ENCODE assay signal across 13 mouse cellular contexts in the genomic region with DNA sequence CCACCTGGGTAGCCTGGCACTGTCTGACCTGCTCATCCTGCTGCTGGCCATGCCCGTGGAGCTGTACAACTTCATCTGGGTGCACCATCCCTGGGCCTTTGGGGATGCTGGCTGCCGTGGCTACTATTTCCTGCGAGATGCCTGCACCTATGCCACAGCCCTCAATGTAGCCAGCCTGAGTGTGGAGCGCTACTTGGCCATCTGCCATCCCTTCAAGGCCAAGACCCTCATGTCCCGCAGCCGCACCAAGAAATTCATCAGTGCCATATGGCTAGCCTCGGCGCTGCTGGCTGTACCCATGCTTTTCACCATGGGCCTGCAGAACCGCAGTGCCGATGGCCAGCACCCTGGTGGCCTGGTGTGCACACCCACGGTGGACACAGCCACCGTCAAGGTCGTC. TPM values are rescaled to one million over a fixed set of nuclear protein-coding genes. Genes with fewer than 3 reads are reported as not detected.
DNase-seq lines count a peak whose midpoint lies in the region; ATAC-seq lines count a peak whose summit lies in the region.
"Had no signal": no experiment of that assay in that cellular context is flagged by ENCODE, and none has a peak within 500 bp of the region (broad histone marks: within the 10 kb centered on the region; RNA-seq: fewer than 3 reads in every experiment).

No protein-coding gene starts in this region.

- H3K9ac ChIP-seq in limb, embryonic 13.5 days, result no peak overlapping the region
- H3K9ac ChIP-seq in hindbrain, embryonic 11.5 days (ENCODE audit: low read depth, low read length), result no peak overlapping the region
- H3K9ac ChIP-seq in neural tube, embryonic 13.5 days, result no peak overlapping the region

- no peaks in the 10 kb centered on the region for H3K9me3 ChIP-seq in limb, embryonic 13.5 days
- H3K9me3 ChIP-seq in limb, embryonic 10.5 days (replicated peaks), result no peaks in the 10 kb centered on the region
- H3K9me3 ChIP-seq in hindbrain, embryonic 11.5 days (ENCODE audit: control insufficient read depth, low read length), result no peaks in the 10 kb centered on the region
- no peaks in the 10 kb centered on the region for H3K9me3 ChIP-seq in neural tube, embryonic 13.5 days
- H3K9me3 ChIP-seq: limb, embryonic 12.5 days had no signal

- ATAC-seq in limb, embryonic 13.5 days (ENCODE audit: low FRiP score, low read depth), result no peak
- ATAC-seq in hindbrain, embryonic 11.5 days (ENCODE audit: low FRiP score), result no peak
- ATAC-seq in neural tube, embryonic 13.5 days (ENCODE audit: low read depth), result no peak

- 42% methylated on average over 13 of the region's 13 CpGs for WGBS in limb, embryonic 13.5 days
- 40% methylated on average over 13 of the region's 13 CpGs for WGBS in limb, embryonic 10.5 days
- WGBS in hindbrain, embryonic 11.5 days, result 44% methylated on average over 13 of the region's 13 CpGs
- 34% methylated on average over 13 of the region's 13 CpGs for WGBS in neural tube, embryonic 13.5 days

- peak overlapping the region; percentile 68 for H3K4me2 ChIP-seq in limb, embryonic 13.5 days (replicated peaks)
- H3K4me2 ChIP-seq in hindbrain, embryonic 11.5 days (replicated peaks; ENCODE audit: low read depth, low read length), result no peak overlapping the region
- H3K4me2 ChIP-seq in neural tube, embryonic 13.5 days, result peak overlapping the region; percentile 65

- 0 out of 2 replicates have a peak overlapping the region, but pooled peaks have one; percentile 36 for H3K4me3 ChIP-seq in limb, embryonic 13.5 days
- no peak overlapping the region for H3K4me3 ChIP-seq in limb, embryonic 10.5 days
- no peak overlapping the region for H3K4me3 ChIP-seq in hindbrain, embryonic 11.5 days (ENCODE audit: low read depth, low read length)
- peak overlapping the region; percentile 35; the same call in 1 of the 2 replicates for H3K4me3 ChIP-seq in neural tube, embryonic 13.5 days
- H3K4me3 ChIP-seq: erythroblast, embryonic 14.5 days had no signal

- H3K4me1 ChIP-seq in limb, embryonic 13.5 days, result peaks cover 24% of the 10 kb centered on the region
- peaks cover 25% of the 10 kb centered on the region for H3K4me1 ChIP-seq in limb, embryonic 10.5 days
- H3K4me1 ChIP-seq in hindbrain, embryonic 11.5 days (replicated peaks; ENCODE audit: control insufficient read depth, insufficient read depth, low read length), result peaks cover 11% of the 10 kb centered on the region
- peaks cover 28% of the 10 kb centered on the region for H3K4me1 ChIP-seq in neural tube, embryonic 13.5 days (replicated peaks)

- H3K36me3 ChIP-seq in limb, embryonic 13.5 days, result no peaks in the 10 kb centered on the region
- H3K36me3 ChIP-seq in limb, embryonic 10.5 days, result no peaks in the 10 kb centered on the region
- no peaks in the 10 kb centered on the region for H3K36me3 ChIP-seq in hindbrain, embryonic 11.5 days (ENCODE audit: control insufficient read depth, insufficient read depth, low read length)
- no peaks in the 10 kb centered on the region for H3K36me3 ChIP-seq in neural tube, embryonic 13.5 days
- H3K36me3 ChIP-seq: limb, embryonic 12.5 days had no signal

- no peak overlapping the region for H3K27ac ChIP-seq in limb, embryonic 13.5 days
- no peak overlapping the region for H3K27ac ChIP-seq in limb, embryonic 10.5 days
- no peak overlapping the region for H3K27ac ChIP-seq in hindbrain, embryonic 11.5 days (ENCODE audit: low read depth, low read length)
- H3K27ac ChIP-seq in neural tube, embryonic 13.5 days (replicated peaks), result no peak overlapping the region
- H3K27ac ChIP-seq: limb, embryonic 12.5 days had no signal

- DNase-seq in cerebellum, postnatal 25 days, result peak; percentile 14
- DNase-seq in cerebellum, adult 11 months, result no peak
- no peak for DNase-seq in limb, embryonic 10.5 days (ENCODE audit: low spot score)
- DNase-seq in hindbrain, embryonic 11.5 days (ENCODE audit: low spot score), result peak; percentile 22
- no peak for DNase-seq in embryo, embryonic 10 days (ENCODE audit: low spot score)
- no peak for DNase-seq in thymus, postnatal 0 days (ENCODE audit: low spot score)
- DNase-seq: cerebellum, adult 8-10 months; lung, postnatal 36 days had no signal

- H3K27me3 ChIP-seq in limb, embryonic 13.5 days, result peaks cover 69% of the 10 kb centered on the region
- H3K27me3 ChIP-seq in limb, embryonic 10.5 days (ENCODE audit: low read depth, poor library complexity, severe bottlenecking), result peaks cover 77% of the 10 kb centered on the region
- H3K27me3 ChIP-seq in hindbrain, embryonic 11.5 days (ENCODE audit: control insufficient read depth, insufficient read depth, low read length), result peaks cover 27% of the 10 kb centered on the region
- H3K27me3 ChIP-seq in neural tube, embryonic 13.5 days, result peaks cover 50% of the 10 kb centered on the region

RNA-seq across cellular contexts. Expression of gene Ntsr1, which starts 0.9 kb away (rescaled TPM):
- polyA plus RNA-seq in limb, embryonic 13.5 days (2015; fragmentation: Nextera tagmentation; extraction: Ambion mirVana), result 0.29 and 0.36 TPM in 2 replicates
- 0.11 and 0.28 TPM in 2 replicates for polyA plus RNA-seq in limb, embryonic 10.5 days (2016; fragmentation: Nextera tagmentation; extraction: Ambion mirVana)
- 0.15 and 0.31 TPM in 2 replicates for polyA plus RNA-seq in hindbrain, embryonic 11.5 days (2014; fragmentation: Nextera tagmentation; extraction: Ambion mirVana)
- 0.43 and 0.47 TPM in 2 replicates for polyA plus RNA-seq in neural tube, embryonic 13.5 days (2015; fragmentation: Nextera tagmentation; extraction: Ambion mirVana)
- polyA plus RNA-seq in thymus, postnatal 0 days (2015; fragmentation: Nextera tagmentation; extraction: Ambion mirVana), result 0.04 and 0.10 TPM in 2 replicates
- polyA plus RNA-seq: erythroblast, embryonic 14.5 days; spleen, adult 2 months had no signal

RNA-seq across cellular contexts. Expression of gene Slco4a1, which starts 44.7 kb away (rescaled TPM):
- polyA plus RNA-seq in limb, embryonic 13.5 days (2015; fragmentation: Nextera tagmentation; extraction: Ambion mirVana), result 0.40 and 0.90 TPM in 2 replicates
- 0.41 and 1.8 TPM in 2 replicates for polyA plus RNA-seq in limb, embryonic 10.5 days (2016; fragmentation: Nextera tagmentation; extraction: Ambion mirVana)
- 3.3 and 3.9 TPM in 2 replicates for polyA plus RNA-seq in hindbrain, embryonic 11.5 days (2014; fragmentation: Nextera tagmentation; extraction: Ambion mirVana)
- polyA plus RNA-seq in neural tube, embryonic 13.5 days (2015; fragmentation: Nextera tagmentation; extraction: Ambion mirVana), result 5.1 and 5.4 TPM in 2 replicates
- 8.1 and 8.9 TPM in 2 replicates for polyA plus RNA-seq in thymus, postnatal 0 days (2015; fragmentation: Nextera tagmentation; extraction: Ambion mirVana)

Comparison
In these comparisons a context has a peak if more than half of its experiments do, and no peak if none do; other contexts are left out.
1. DNase-seq: peak in cerebellum, postnatal 25 days (2 of 2) and hindbrain, embryonic 11.5 days (single experiment); none in cerebellum, adult 11 months (single experiment), limb, embryonic 10.5 days (single experiment), embryo, embryonic 10 days (single experiment) and thymus, postnatal 0 days (single experiment).
2. H3K4me3 ChIP-seq: peak in limb, embryonic 13.5 days (single experiment) and neural tube, embryonic 13.5 days (single experiment); none in limb, embryonic 10.5 days (single experiment) and hindbrain, embryonic 11.5 days (single experiment).